ENCODE assay signal across 8 mouse cellular contexts in genomic region chr9:86451617-86452016, GRCm38 (mm10). TPM values are rescaled to one million over a fixed set of nuclear protein-coding genes. Genes with fewer than 3 reads are reported as not detected.
DNase-seq lines count a peak whose midpoint lies in the region; ATAC-seq and TF ChIP-seq lines count a peak whose summit lies in the region.

No protein-coding gene starts in this region.

- H3K36me3 ChIP-seq in heart, adult 2 months (ENCODE audit: control insufficient read depth, insufficient read depth, low read length), result no peaks in the 10 kb centered on the region
- H3K36me3 ChIP-seq in kidney, adult 2 months (ENCODE audit: control insufficient read depth, insufficient read depth, low read length), result no peaks in the 10 kb centered on the region
- H3K36me3 ChIP-seq in limb, embryonic 15.5 days, result no peaks in the 10 kb centered on the region
- H3K36me3 ChIP-seq in midbrain, embryonic 15.5 days (replicated peaks), result no peaks in the 10 kb centered on the region

- DNase-seq in 3134 (ENCODE audit: extremely low read depth, insufficient read length, low spot score), result peak; percentile 44
- no peak for DNase-seq in Patski (ENCODE audit: low read depth, low spot score)
- peak; percentile 29 to 50 for DNase-seq in heart, adult 2 months
- peak; percentile 45 for DNase-seq in kidney, adult 2 months
- DNase-seq in spleen, postnatal 4 days (ENCODE audit: low spot score in 2 of 2), result peak; percentile 45 to 73

- intact Hi-C loops in heart, adult 2 months (cut with DNase I), result loop anchor here (5.0 to 10.0 kb wide), 2 partner anchors 299 to 607 kb away; partner anchors contain the start of gene Tpbg

- no peaks in the 10 kb centered on the region for H3K79me2 ChIP-seq in heart, adult 2 months (replicated peaks; ENCODE audit: control insufficient read depth, insufficient read depth, low read length)

- no peak for TF ChIP-seq POLR2A in cortical plate, adult 2 months (IDR thresholded peaks at IDR 0.05; ENCODE audit: extremely low read depth, insufficient read depth, low read length)
- no peak for TF ChIP-seq POLR2A in heart, adult 2 months (IDR thresholded peaks at IDR 0.05; ENCODE audit: insufficient read depth, low read depth, low read length)
- no peak for TF ChIP-seq POLR2A in kidney, adult 2 months (IDR thresholded peaks at IDR 0.05; ENCODE audit: low read depth, low read length)

- H3K27me3 ChIP-seq in Patski, result no peaks in the 10 kb centered on the region
- no peaks in the 10 kb centered on the region for H3K27me3 ChIP-seq in heart, adult 2 months (ENCODE audit: control insufficient read depth, insufficient read depth, low read length)
- H3K27me3 ChIP-seq in kidney, adult 2 months (replicated peaks; ENCODE audit: control insufficient read depth, insufficient read depth, low read length), result no peaks in the 10 kb centered on the region
- no peaks in the 10 kb centered on the region for H3K27me3 ChIP-seq in limb, embryonic 15.5 days
- H3K27me3 ChIP-seq in midbrain, embryonic 15.5 days (replicated peaks), result no peaks in the 10 kb centered on the region; the same call in 1 of the 2 replicates

- POLR2A ChIA-PET in Patski (lab: Charles Lee), result interaction anchor here (0.7 to 1.0 kb wide), 2 partner anchors 12 to 1132 kb away, joined by 3 read pairs; no protein-coding TSS in a partner anchor

- peak overlapping the region; percentile 37 for H3K4me2 ChIP-seq in limb, embryonic 15.5 days
- peak overlapping the region; percentile 51 for H3K4me2 ChIP-seq in midbrain, embryonic 15.5 days

- no peak overlapping the region for H3K27ac ChIP-seq in cortical plate, adult 2 months (ENCODE audit: insufficient read depth, low read length)
- H3K27ac ChIP-seq in heart, adult 2 months, result no peak overlapping the region
- no peak overlapping the region for H3K27ac ChIP-seq in kidney, adult 2 months (ENCODE audit: insufficient read depth, low read depth, low read length)
- H3K27ac ChIP-seq in limb, embryonic 15.5 days, result no peak overlapping the region
- H3K27ac ChIP-seq in midbrain, embryonic 15.5 days, result no peak overlapping the region

- in situ Hi-C loops in Patski (cut with MboI; ENCODE audit: low pct_unique_long_range_greater_than_20kb), result loop anchor here (5.0 kb wide), 1 partner anchor 674 kb away; no protein-coding TSS in a partner anchor

- 2% methylated on average over 13 of the region's 13 CpGs for WGBS in heart, adult 2 months
- 1% methylated on average over 13 of the region's 13 CpGs for WGBS in kidney, adult 2 months
- WGBS in limb, embryonic 15.5 days, result under 1% methylated on average over 13 of the region's 13 CpGs
- 1% methylated on average over 13 of the region's 13 CpGs for WGBS in midbrain, embryonic 15.5 days

- H3K4me3 ChIP-seq in cortical plate, adult 2 months (ENCODE audit: insufficient read depth, low read length), result peak overlapping the region; percentile 15; the same call in 1 of the 2 replicates
- no peak overlapping the region for H3K4me3 ChIP-seq in heart, adult 2 months
- H3K4me3 ChIP-seq in kidney, adult 2 months (ENCODE audit: insufficient read depth, low read depth, low read length), result no peak overlapping the region
- H3K4me3 ChIP-seq in limb, embryonic 15.5 days, result peak overlapping the region; percentile 23
- peak overlapping the region; percentile 22; the same call in 1 of the 2 replicates for H3K4me3 ChIP-seq in midbrain, embryonic 15.5 days

- no peak overlapping the region for H3K9ac ChIP-seq in heart, adult 2 months (ENCODE audit: low read depth, low read length)
- H3K9ac ChIP-seq in limb, embryonic 15.5 days, result no peak overlapping the region
- no peak overlapping the region for H3K9ac ChIP-seq in midbrain, embryonic 15.5 days

- ATAC-seq in Patski, result peak; percentile 82
- peak; percentile 44; the same call in 1 of the 2 replicates for ATAC-seq in limb, embryonic 15.5 days (ENCODE audit: insufficient number of reproducible peaks, low FRiP score, low TSS enrichment, low read depth)
- peak; percentile 90 for ATAC-seq in midbrain, embryonic 15.5 days (replicated peaks)

- H3K9me3 ChIP-seq in limb, embryonic 15.5 days, result no peaks in the 10 kb centered on the region
- no peaks in the 10 kb centered on the region for H3K9me3 ChIP-seq in midbrain, embryonic 15.5 days

- CTCF ChIA-PET in Patski (lab: Charles Lee), result interaction anchor here (1.0 to 8.9 kb wide), 7 partner anchors 14 to 697 kb away, joined by 3 to 81 read pairs (median 5); partner anchors contain the start of genes Dop1a and Ube2cbp

- 0 out of 2 replicates have a peak, but pooled peaks have one; percentile 21 for TF ChIP-seq EP300 in heart, adult 2 months (IDR thresholded peaks at IDR 0.05; ENCODE audit: insufficient read depth, low read depth, low read length)

- no peaks in the 10 kb centered on the region; the same call in none of the 2 replicates for H3K4me1 ChIP-seq in cortical plate, adult 2 months (ENCODE audit: control insufficient read depth, insufficient read depth, low read length)
- H3K4me1 ChIP-seq in heart, adult 2 months (ENCODE audit: control insufficient read depth, insufficient read depth, low read length), result no peaks in the 10 kb centered on the region
- H3K4me1 ChIP-seq in kidney, adult 2 months (ENCODE audit: control insufficient read depth, insufficient read depth, low read length), result no peaks in the 10 kb centered on the region
- peaks cover 4% of the 10 kb centered on the region; the same call in 1 of the 2 replicates for H3K4me1 ChIP-seq in limb, embryonic 15.5 days
- peaks cover 12% of the 10 kb centered on the region for H3K4me1 ChIP-seq in midbrain, embryonic 15.5 days

- peak; percentile 85 for TF ChIP-seq CTCF in Patski (IDR thresholded peaks at IDR 0.05)
- TF ChIP-seq CTCF in cortical plate, adult 2 months (IDR thresholded peaks at IDR 0.05; ENCODE audit: extremely low read depth, insufficient read depth, low read length), result peak; percentile 81
- peak; percentile 86 for TF ChIP-seq CTCF in heart, adult 2 months (IDR thresholded peaks at IDR 0.05)
- peak; percentile 85 for TF ChIP-seq CTCF in kidney, adult 2 months (conservative IDR thresholded peaks at IDR 0.05; ENCODE audit: insufficient read depth, insufficient read length, low read depth, low read length)

RNA-seq across cellular contexts. Expression of gene Ube2cbp, which starts 13.1 kb away (rescaled TPM):
- 5.3 TPM for polyA plus RNA-seq in Patski (2021)
- 2.2 TPM in 2 replicates for polyA plus RNA-seq in cortical plate, adult 2 months (2012; rRNA removed)
- total RNA-seq in heart, adult 2 months (2021), result 1 to 10 TPM in 1 of 2 experiments, under 1 TPM in 1; 0.84 to 1.5 TPM
- polyA plus RNA-seq in heart, adult 2 months (2012; rRNA removed), result 0.64 and 1.1 TPM in 2 replicates
- polyA plus RNA-seq in kidney, adult 2 months (2012; rRNA removed), result 1.3 and 1.4 TPM in 2 replicates
- 3.6 and 4.3 TPM in 2 replicates for polyA plus RNA-seq in limb, embryonic 15.5 days (2015; fragmentation: Nextera tagmentation; extraction: Ambion mirVana)
- polyA plus RNA-seq in midbrain, embryonic 15.5 days (2015; fragmentation: Nextera tagmentation; extraction: Ambion mirVana), result 6.0 and 7.8 TPM in 2 replicates

RNA-seq across cellular contexts. Expression of gene Dop1a, which starts 15.3 kb away (rescaled TPM):
- polyA plus RNA-seq in Patski (2021), result 21.7 TPM
- 37.6 and 41.4 TPM in 2 replicates for polyA plus RNA-seq in cortical plate, adult 2 months (2012; rRNA removed)
- total RNA-seq in heart, adult 2 months (2021), result 10 to 100 TPM; 16.2 to 17.9 TPM
- 9.1 and 10.5 TPM in 2 replicates for polyA plus RNA-seq in heart, adult 2 months (2012; rRNA removed)
- 9.0 and 9.4 TPM in 2 replicates for polyA plus RNA-seq in kidney, adult 2 months (2012; rRNA removed)
- polyA plus RNA-seq in limb, embryonic 15.5 days (2015; fragmentation: Nextera tagmentation; extraction: Ambion mirVana), result 14.9 and 17.2 TPM in 2 replicates
- polyA plus RNA-seq in midbrain, embryonic 15.5 days (2015; fragmentation: Nextera tagmentation; extraction: Ambion mirVana), result 38.9 and 44.5 TPM in 2 replicates

Comparison
In these comparisons a context has a peak if more than half of its experiments do, and no peak if none do; other contexts are left out.
1. H3K4me3 ChIP-seq: peak in cortical plate, adult 2 months (single experiment), limb, embryonic 15.5 days (single experiment) and midbrain, embryonic 15.5 days (single experiment); none in heart, adult 2 months (single experiment) and kidney, adult 2 months (single experiment).
2. Peak in every context shown above with its lines, with median percentiles within 50 percentile points of each other: ATAC-seq and CTCF ChIP-seq.